Mouse (Mus musculus) retina, embryonic 14.5 days (tissue): Measurements from ENCODE around the gene Cplx2.

Experiments used
- DNase-seq: peaks from one replicate; pipeline ENCODE4 v3.0.0-alpha.2; 2015; ENCODE audit warnings: low spot score

The Cplx2 gene

DNA sequence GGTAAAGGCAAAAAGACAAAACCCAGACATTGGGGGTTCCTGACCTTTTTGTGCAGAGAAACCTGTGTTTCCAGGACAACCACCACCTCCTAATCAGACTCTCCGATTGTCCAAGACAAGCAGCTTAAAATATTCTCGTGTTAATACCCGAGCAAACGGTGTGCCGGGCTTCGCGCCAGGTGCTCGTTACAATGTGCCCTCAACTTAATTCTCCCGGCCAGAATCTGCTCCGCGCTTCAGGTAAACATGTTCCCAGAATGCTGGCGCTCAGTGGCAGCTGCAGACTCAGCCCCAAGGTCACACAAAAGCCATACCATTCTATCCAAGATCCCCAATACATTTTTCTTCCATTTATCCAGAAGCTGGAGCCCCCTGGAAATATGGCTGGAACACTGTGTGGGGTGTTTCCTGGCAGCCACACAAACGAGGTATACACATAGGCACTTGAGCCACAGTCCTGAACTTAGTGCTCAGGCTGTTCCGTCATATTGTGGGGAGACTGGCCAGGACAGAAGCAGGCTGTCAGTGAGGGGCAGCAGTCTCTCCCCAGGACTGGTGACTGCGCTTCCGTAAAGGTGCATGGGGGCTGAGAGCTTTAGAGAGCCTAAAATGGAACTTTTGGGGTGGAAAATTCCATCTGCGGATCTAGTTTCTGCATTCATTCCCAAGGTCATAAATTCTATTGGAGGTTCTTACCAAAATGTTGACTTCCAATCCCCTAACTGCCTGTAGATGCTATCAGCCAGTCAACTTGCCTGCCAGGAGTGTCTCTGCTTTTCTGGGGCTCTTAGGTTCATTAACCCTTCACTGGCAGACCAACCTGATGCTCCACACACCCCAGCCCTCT is 32.3 kb downstream of the Cplx2 start:
- DNase-seq = no peak

DNA sequence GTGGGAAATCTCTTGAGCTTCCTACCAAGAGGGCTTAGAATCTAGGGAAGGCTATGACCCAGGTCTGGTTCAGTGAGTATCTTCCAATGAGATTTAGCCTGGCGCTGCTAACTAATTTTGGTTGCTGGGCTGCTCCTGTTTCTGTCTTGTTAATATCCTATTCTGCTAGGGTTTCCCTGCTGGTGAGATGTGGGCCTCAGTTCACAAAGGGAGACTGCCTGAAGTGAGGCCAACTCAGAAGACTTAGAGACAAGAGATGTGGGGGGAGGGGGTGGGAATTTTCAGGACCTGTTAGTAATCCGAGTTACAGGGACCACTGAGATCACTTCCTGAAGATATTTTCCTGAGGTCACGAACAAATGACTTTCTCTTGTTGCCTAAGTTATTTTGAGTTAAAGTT is 33.1 kb downstream of the Cplx2 start:
- DNase-seq = no peak

DNA sequence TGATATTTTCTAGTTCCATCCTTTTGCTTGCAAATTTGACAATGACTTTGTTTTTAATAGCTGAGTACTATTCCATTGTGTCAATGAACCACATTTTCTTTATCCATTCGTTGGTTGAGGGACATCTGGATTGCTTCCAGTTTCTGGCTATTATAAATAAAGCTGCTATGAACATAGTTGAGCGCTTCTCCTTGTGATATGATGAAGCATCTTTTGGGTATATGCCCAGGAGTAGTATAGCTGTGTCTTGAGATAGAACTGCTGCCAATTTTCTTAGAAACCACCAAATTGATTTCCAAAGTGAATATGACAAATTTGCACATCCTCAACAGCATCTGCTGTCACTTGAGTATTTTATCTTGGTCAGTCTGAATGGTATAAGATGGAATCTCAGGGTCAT is 34.7 kb downstream of the Cplx2 start:
- DNase-seq = no peak

DNA sequence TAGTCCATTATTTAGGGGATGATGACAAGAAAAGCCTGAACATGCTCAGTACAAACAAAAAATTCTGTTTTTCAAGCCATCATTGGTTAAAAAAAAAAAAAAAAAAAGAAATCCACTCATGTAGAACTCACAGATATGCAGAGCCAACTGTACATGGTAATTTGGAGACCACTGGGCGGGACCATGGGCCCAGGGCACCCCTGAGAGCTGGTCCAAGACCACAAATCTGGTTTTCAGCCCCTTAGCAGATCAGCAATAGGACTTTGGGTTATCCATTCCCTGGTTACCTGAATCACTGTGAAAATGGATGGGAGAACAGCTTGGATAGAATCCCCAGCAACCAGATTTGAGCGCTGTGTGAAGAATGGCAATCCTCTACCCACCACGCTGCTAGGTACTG is 40.5 kb downstream of the Cplx2 start:
- no peak for DNase-seq

DNA sequence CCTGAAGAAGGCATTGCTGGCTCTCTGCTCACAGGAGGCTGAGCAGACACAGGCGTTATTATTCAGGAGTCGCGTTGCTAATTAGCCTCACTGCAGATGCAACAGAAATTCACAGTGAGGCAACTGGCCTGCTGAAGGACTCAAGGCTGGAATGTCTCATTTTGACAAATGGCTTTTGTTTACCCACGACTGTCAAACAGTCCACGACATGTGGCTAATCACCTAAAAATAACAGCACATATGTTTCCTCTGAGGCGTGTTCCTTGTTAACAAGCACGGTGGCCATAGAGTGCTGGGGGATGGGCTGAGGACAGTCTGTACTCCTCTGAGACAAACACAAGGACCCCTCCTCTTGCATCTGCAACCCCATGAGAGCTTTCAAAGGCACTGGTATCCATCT is 41.1 kb downstream of the Cplx2 start:
- DNase-seq = peak; percentile 32

DNA sequence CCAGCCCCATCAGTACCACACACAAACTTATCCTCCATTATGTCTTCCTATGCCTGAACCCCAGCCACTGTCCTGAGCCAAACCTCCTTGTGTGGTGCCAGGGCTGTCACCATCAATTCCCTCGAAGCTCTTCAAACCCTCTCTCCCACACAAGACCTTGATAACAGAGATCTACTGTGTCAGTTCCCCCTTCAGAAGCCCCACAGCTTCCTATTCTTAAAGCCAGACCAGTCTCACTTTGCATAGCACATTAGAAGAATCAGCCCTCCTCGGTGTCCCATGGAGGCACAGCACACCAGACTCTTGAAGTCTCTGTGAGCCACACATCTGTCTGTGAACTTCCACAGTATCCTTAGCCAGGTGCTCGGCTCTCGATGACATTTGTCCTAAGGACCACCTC is 41.6 kb downstream of the Cplx2 start:
- DNase-seq = no peak

DNA sequence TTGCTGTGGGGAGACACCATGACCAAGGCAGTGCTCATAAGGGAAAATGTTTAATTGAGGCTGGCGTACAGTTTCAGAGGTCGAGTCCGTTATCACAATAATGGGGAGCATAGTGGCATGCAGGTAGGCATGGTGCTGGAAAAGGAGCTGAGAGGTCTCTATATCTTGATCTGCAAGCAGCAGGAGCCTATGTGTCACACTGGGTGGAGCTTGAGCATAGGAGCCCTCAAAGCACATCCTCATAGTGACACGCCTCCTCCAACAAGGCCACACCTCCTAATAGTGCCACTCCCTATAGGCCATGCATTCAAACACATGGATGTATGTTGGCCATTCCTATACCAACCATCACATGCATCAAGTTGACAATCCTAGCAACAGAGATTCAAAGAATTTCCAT is 43.9 kb downstream of the Cplx2 start:
- no peak for DNase-seq

DNA sequence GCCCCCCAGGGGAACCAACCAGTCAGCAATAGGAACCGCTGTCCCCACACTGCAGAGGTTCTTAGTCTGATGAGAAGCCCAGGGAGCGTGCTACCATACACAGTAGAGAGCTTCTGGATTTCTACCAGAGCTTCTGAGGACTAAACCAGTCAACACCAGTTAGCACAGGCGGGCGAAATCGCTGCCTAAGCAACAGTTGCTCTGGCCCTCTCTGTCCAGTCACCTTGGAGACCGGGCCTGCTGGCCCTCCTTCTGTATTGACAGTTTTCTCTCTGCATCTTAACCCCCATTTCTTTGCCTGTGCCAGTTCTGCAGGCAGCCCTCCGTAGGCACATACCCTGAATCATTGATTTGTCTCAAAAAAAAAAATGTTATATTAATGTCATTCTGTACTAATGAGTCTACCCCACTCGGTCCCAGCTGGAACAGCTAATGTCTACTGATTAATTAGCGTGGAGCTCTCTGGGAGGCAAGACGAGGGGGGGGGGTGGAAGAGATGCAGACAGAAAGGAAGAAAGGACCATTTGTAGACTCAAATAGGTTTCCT is 47.7 kb downstream of the Cplx2 start:
- DNase-seq = peak; percentile 71

DNA sequence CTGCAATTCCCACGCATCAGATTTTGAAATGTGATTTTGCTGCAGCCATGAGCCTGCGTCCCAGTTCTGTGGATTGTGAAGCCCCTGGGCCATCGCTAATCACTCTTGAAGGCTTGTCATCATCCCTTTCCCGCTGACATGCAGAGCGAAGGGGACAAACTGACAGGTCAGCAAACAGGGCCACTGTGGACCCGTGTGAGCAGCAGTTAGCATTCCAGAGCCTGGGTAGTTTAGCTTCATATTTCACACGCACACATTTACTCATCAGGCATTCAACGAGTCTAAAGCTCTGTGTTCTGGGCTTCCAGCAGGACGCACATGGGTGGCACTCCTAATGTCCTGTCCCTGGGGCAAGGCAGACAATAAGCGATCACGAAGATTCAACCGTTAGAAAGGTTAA is 49.1 kb downstream of the Cplx2 start:
- DNase-seq = peak; percentile 35

DNA sequence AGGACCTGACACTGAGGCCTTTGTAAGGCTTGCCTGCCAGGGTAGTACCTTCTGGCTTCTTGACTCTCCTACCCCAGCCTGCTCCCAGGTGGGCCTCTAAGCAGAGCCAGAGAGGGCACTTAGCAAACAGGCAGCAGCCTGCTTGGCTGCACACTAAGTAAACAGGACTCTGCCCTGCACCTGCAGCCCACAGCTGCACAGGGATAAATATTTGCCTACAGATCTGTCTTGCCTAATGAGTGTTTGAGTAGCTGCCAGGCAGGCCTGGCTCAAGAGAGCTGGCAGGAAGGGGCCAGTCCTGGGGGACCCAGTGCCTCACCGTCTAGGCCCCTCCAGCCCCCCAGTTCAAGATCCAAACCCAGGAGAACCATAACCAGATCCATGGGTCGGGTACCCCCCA is 54.1 kb downstream of the Cplx2 start:
- DNase-seq = no peak

DNA sequence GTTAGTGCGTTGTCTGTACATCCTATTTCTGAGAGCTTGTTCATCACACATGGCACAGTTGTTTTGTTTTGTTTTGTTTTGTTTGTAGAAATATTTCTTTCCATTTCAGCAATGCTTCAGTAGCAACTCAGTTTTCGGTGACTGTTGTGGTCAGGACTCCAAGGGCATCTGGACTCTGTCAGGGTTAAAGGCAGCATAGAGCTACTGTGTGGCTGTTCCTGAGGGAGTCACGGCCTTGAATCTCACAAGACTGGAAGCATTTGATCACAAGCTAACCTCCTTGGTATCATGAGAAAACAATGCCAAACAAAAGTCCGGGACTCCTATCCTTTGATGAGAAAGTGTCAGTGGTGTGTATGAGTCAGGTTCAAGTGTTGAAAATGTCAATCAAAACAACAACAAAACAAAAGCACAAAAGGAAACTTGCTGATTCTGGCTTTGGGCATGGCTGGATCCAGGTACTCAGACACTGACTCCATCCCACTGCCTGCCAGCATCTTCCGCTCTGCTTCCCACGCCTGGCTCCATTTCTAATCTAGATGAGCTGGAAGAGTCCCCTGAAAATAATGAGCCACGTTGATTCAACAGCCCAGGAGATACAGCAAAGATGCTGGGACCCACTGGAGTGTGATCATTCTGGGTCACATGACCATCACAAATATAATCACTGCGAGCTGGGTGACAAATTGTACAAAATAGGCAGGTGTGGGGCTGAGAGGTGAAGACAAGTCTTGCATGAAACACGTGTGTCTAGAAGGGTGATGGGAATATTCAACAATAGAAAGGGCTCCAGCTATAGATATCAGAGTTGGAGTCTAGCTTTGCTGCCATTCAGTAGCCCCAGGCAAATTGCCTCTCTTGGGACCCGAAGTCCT is 55.9 kb downstream of the Cplx2 start:
- DNase-seq = no peak

DNA sequence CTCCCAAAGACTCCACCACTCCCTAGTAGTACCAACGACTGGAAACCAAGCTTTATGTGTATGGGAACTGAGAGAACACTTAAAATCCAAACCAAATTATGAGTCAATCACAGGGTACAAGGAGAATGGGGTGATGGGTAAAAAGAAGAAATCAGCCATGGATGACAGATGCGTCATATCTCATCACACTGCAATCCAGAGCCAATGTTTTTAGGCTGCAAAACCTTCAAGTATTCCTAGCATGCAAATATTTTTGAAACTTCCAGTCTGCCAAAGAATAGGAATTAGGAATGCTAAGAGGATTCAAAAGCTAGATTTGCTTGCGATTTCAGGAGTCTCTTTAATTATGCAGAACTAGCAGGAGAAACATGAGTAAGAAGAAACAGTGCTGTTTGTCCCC is 57.6 kb downstream of the Cplx2 start:
- DNase-seq = no peak

DNA sequence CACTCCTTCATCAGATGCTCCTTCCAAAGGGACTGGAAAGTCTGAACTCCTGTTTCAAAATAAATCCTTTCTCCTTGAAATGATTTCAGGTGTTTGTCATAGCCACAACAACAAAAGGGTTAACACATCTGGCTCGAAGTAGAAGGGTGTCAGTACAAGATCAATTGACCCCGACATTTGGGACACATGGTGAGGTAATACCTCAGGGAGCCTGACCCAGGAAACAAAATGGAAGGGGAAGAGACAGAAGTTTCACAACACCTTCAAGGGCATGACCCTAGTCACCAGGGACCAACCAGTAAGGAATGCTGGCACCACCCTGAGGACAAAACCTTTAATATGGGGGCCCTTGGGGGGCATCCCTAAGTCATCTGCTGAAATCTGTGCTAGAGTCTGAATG is 58.9 kb downstream of the Cplx2 start:
- no peak for DNase-seq

DNA sequence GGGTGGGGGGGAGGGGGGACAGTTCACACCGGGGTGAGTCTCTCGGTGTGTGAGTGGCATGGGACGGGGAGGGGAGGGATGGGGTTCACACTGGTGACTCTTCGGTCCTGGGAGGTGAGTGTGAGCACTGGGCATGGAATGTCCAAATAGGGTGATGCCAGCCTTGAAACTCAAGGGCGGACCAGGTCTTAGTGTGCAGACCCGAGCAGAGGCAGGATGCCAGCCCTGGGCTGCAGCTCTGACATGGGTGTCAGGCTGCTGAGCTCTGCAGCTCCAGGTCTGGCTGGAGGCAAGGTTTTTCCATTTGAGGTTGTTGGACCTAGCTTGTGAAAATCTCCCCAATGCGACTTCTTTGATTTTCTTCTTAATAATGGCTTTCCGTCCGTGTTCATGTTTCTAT is 60.0 kb downstream of the Cplx2 start:
- no peak for DNase-seq
